Mouse (Mus musculus): Measurements from ENCODE around the gene Ifi213.
"Not testable (repeated sequence)": the region's sequence is repeated elsewhere in the genome, so short reads cannot be mapped to it uniquely, and the experiment has no call there.

The Ifi213 gene

GRCm38 (mm10) chr1:173598838-173599494 lies at the start of gene Ifi213:
TSS of gene Ifi213 (minus strand) at chr1:173599274.
- DNase-seq (ENCODE audit: low read depth, low spot score) = not testable (repeated sequence)

- DNase-seq (ENCODE audit: low read depth, low spot score) = no peak
Observed at GRCm38 (mm10) chr1:173645393-173645792, 46.3 kb upstream of the Ifi213 start.

- no peak for DNase-seq (ENCODE audit: low read depth, low spot score)
Observed at GRCm38 (mm10) chr1:173633969-173634645, 35.0 kb upstream of the Ifi213 start.

- DNase-seq (ENCODE audit: low read depth, low spot score) = not testable (repeated sequence)
Observed at GRCm38 (mm10) chr1:173630622-173631021, 31.5 kb upstream of the Ifi213 start, which contains the start of gene Ifi209. TSS of gene Ifi209 (plus strand) at chr1:173630917.

- DNase-seq (ENCODE audit: low read depth, low spot score) = no peak
Observed at GRCm38 (mm10) chr1:173626686-173627085, 27.6 kb upstream of the Ifi213 start.

GRCm38 (mm10) chr1:173624052-173624451 lies 25.0 kb upstream of the Ifi213 start:
- DNase-seq (ENCODE audit: low read depth, low spot score) = no peak

GRCm38 (mm10) chr1:173622216-173622615 lies 23.1 kb upstream of the Ifi213 start:
- DNase-seq (ENCODE audit: low read depth, low spot score) = not testable (repeated sequence)

- not testable (repeated sequence) for DNase-seq (ENCODE audit: low read depth, low spot score)
Observed at GRCm38 (mm10) chr1:173610291-173610690, 11.2 kb upstream of the Ifi213 start.

- DNase-seq (ENCODE audit: low read depth, low spot score) = not testable (repeated sequence)
Observed at GRCm38 (mm10) chr1:173589698-173590097, 9.4 kb downstream of the Ifi213 start.

GRCm38 (mm10) chr1:173579921-173580585 lies 19.0 kb downstream of the Ifi213 start:
- no peak for DNase-seq (ENCODE audit: low read depth, low spot score)

- DNase-seq (ENCODE audit: low read depth, low spot score) = no peak
Observed at GRCm38 (mm10) chr1:173579079-173579478, 20.0 kb downstream of the Ifi213 start.

- DNase-seq (ENCODE audit: low read depth, low spot score) = not testable (repeated sequence)
Observed at GRCm38 (mm10) chr1:173550491-173551050, 48.5 kb downstream of the Ifi213 start.

GRCm38 (mm10) chr1:173548798-173549197 lies 50.3 kb downstream of the Ifi213 start:
- not testable (repeated sequence) for DNase-seq (ENCODE audit: low read depth, low spot score)

GRCm38 (mm10) chr1:173535791-173536190 lies 63.3 kb downstream of the Ifi213 start, which contains the start of gene Ifi214:
TSS of gene Ifi214 (minus strand) at chr1:173535957.
- DNase-seq (ENCODE audit: low read depth, low spot score) = not testable (repeated sequence)

- no peak for DNase-seq (ENCODE audit: low read depth, low spot score)
Observed at GRCm38 (mm10) chr1:173521452-173521851, 77.6 kb downstream of the Ifi213 start.
